Comparison of ENCODE assay signal across 12 mouse cellular contexts in genomic region chr13:63929917-63930515, GRCm38 (mm10).
A peak's percentile ranks its signal among the peaks of the same experiment; 100 is the strongest.
DNase-seq lines count a peak whose midpoint lies in the region; ATAC-seq and TF ChIP-seq lines count a peak whose summit lies in the region.
"Had no signal": no experiment of that assay in that cellular context is flagged by ENCODE, and none has a peak within 500 bp of the region (broad histone marks: within the 10 kb centered on the region; RNA-seq: fewer than 3 reads in every experiment).

No protein-coding gene starts in this region.

- no peak for DNase-seq in hindbrain, embryonic 10.5 days (ENCODE audit: low spot score)
- no peak for DNase-seq in hindbrain, embryonic 14.5 days (ENCODE audit: low spot score)
- DNase-seq in lung, postnatal 0 days (ENCODE audit: low spot score) = peak; percentile 23
- no peak for DNase-seq in lung, postnatal 25 days (ENCODE audit: low spot score)
- DNase-seq in cerebellum, adult 9-10 months = peak; percentile 51
- DNase-seq in adipocyte (ENCODE audit: low spot score) = no peak
- DNase-seq: adrenal gland, postnatal 10 days; kidney, adult 11 months; right cerebral cortex, postnatal 14 days had no signal

- WGBS in hindbrain, embryonic 10.5 days = 66% methylated on average over 5 of the region's 5 CpGs
- 65% methylated on average over 5 of the region's 5 CpGs for WGBS in hindbrain, embryonic 14.5 days
- WGBS in lung, postnatal 0 days = 47% methylated on average over 5 of the region's 5 CpGs
- 44% methylated on average over 5 of the region's 5 CpGs for WGBS in stomach, embryonic 14.5 days

- ATAC-seq in hindbrain, embryonic 14.5 days (ENCODE audit: low FRiP score) = no peak
- peak; percentile 31; the same call in 1 of the 2 replicates for ATAC-seq in lung, postnatal 0 days
- peak; percentile 6; the same call in 1 of the 2 replicates for ATAC-seq in stomach, embryonic 14.5 days (ENCODE audit: insufficient number of reproducible peaks, insufficient read depth, low FRiP score, low read depth)
- no peak for ATAC-seq in inflammation-experienced regulatory T-cells, adult 6 months

- no peak for TF ChIP-seq CTCF in lung, postnatal 0 days (IDR thresholded peaks at IDR 0.05)

- H3K27me3 ChIP-seq in hindbrain, embryonic 10.5 days (ENCODE audit: insufficient read depth, poor library complexity, severe bottlenecking) = peaks cover 10% of the 10 kb centered on the region; the same call in 1 of the 2 replicates
- no peaks in the 10 kb centered on the region for H3K27me3 ChIP-seq in hindbrain, embryonic 14.5 days (ENCODE audit: control insufficient read depth, insufficient read depth, low read length)
- no peaks in the 10 kb centered on the region for H3K27me3 ChIP-seq in lung, postnatal 0 days (replicated peaks; ENCODE audit: insufficient read depth, low read length)
- H3K27me3 ChIP-seq in stomach, embryonic 14.5 days (ENCODE audit: control insufficient read depth, insufficient read depth, low read length) = no peaks in the 10 kb centered on the region
- H3K27me3 ChIP-seq: Patski had no signal

- H3K9ac ChIP-seq in hindbrain, embryonic 14.5 days = no peak overlapping the region
- H3K9ac ChIP-seq in lung, postnatal 0 days (replicated peaks; ENCODE audit: low read depth) = no peak overlapping the region
- no peak overlapping the region for H3K9ac ChIP-seq in stomach, embryonic 14.5 days (replicated peaks; ENCODE audit: low read depth, low read length)

- no peak for TF ChIP-seq EP300 in lung, postnatal 0 days (IDR thresholded peaks at IDR 0.05)

- no peak overlapping the region for H3K4me3 ChIP-seq in hindbrain, embryonic 10.5 days
- H3K4me3 ChIP-seq in hindbrain, embryonic 14.5 days (replicated peaks; ENCODE audit: low read length) = no peak overlapping the region
- no peak overlapping the region for H3K4me3 ChIP-seq in lung, postnatal 0 days (ENCODE audit: low read depth, low read length)
- H3K4me3 ChIP-seq in stomach, embryonic 14.5 days (ENCODE audit: low read depth, low read length) = no peak overlapping the region

- H3K36me3 ChIP-seq in hindbrain, embryonic 10.5 days = no peaks in the 10 kb centered on the region
- no peaks in the 10 kb centered on the region for H3K36me3 ChIP-seq in hindbrain, embryonic 14.5 days (replicated peaks; ENCODE audit: control insufficient read depth, insufficient read depth)
- H3K36me3 ChIP-seq in lung, postnatal 0 days (ENCODE audit: insufficient read depth, low read length) = no peaks in the 10 kb centered on the region
- H3K36me3 ChIP-seq in stomach, embryonic 14.5 days (ENCODE audit: control insufficient read depth, insufficient read depth, low read length) = no peaks in the 10 kb centered on the region

- peak overlapping the region; percentile 57; the same call in 1 of the 2 replicates for H3K27ac ChIP-seq in hindbrain, embryonic 10.5 days
- H3K27ac ChIP-seq in hindbrain, embryonic 14.5 days = no peak overlapping the region
- H3K27ac ChIP-seq in lung, postnatal 0 days (ENCODE audit: low read length) = no peak overlapping the region
- H3K27ac ChIP-seq in stomach, embryonic 14.5 days (ENCODE audit: low read length) = peak overlapping the region; percentile 76

- peaks cover 26% of the 10 kb centered on the region for H3K4me1 ChIP-seq in hindbrain, embryonic 10.5 days (replicated peaks)
- 0 out of 2 replicates have a peak, but pooled peaks cover 8% of the 10 kb centered on the region for H3K4me1 ChIP-seq in hindbrain, embryonic 14.5 days (replicated peaks; ENCODE audit: control insufficient read depth, insufficient read depth, low read length)
- peaks cover 6% of the 10 kb centered on the region; the same call in 1 of the 2 replicates for H3K4me1 ChIP-seq in lung, postnatal 0 days (ENCODE audit: insufficient read depth, low read depth, low read length)
- H3K4me1 ChIP-seq in stomach, embryonic 14.5 days (ENCODE audit: control insufficient read depth, insufficient read depth, low read length) = peaks cover 23% of the 10 kb centered on the region

- H3K4me2 ChIP-seq in hindbrain, embryonic 14.5 days (replicated peaks) = no peak overlapping the region
- H3K4me2 ChIP-seq in lung, postnatal 0 days (replicated peaks; ENCODE audit: low read depth, low read length) = no peak overlapping the region
- H3K4me2 ChIP-seq in stomach, embryonic 14.5 days (replicated peaks; ENCODE audit: low read depth, low read length) = no peak overlapping the region

- H3K9me3 ChIP-seq in hindbrain, embryonic 10.5 days = no peaks in the 10 kb centered on the region
- no peaks in the 10 kb centered on the region for H3K9me3 ChIP-seq in hindbrain, embryonic 14.5 days (ENCODE audit: control insufficient read depth, low read length)
- H3K9me3 ChIP-seq in lung, postnatal 0 days (ENCODE audit: low read length) = no peaks in the 10 kb centered on the region
- no peaks in the 10 kb centered on the region for H3K9me3 ChIP-seq in stomach, embryonic 14.5 days (ENCODE audit: control insufficient read depth, low read depth, low read length)

Comparison
In these comparisons a context has a peak if more than half of its experiments do, and no peak if none do; other contexts are left out.
1. DNase-seq: peak in lung, postnatal 0 days (single experiment) and cerebellum, adult 9-10 months (single experiment); none in hindbrain, embryonic 10.5 days (single experiment), hindbrain, embryonic 14.5 days (single experiment), lung, postnatal 25 days (single experiment) and adipocyte (single experiment).
2. H3K27ac ChIP-seq: peak in hindbrain, embryonic 10.5 days (single experiment) and stomach, embryonic 14.5 days (single experiment); none in hindbrain, embryonic 14.5 days (single experiment) and lung, postnatal 0 days (single experiment).
3. ATAC-seq: peak in lung, postnatal 0 days (single experiment) and stomach, embryonic 14.5 days (single experiment); none in hindbrain, embryonic 14.5 days (single experiment) and inflammation-experienced regulatory T-cells, adult 6 months (single experiment).